Mouse (Mus musculus): ENCODE measurements around the gene Helt. TPM values are rescaled to one million over a fixed set of nuclear protein-coding genes. Genes with fewer than 3 reads are reported as not detected.
"Not testable (repeated sequence)": the region's sequence is repeated elsewhere in the genome, so short reads cannot be mapped to it uniquely, and the experiment has no call there.

Gene Helt
- polyA plus RNA-seq, 1 experiment from 2014 or later = 11.1 TPM

DNA sequence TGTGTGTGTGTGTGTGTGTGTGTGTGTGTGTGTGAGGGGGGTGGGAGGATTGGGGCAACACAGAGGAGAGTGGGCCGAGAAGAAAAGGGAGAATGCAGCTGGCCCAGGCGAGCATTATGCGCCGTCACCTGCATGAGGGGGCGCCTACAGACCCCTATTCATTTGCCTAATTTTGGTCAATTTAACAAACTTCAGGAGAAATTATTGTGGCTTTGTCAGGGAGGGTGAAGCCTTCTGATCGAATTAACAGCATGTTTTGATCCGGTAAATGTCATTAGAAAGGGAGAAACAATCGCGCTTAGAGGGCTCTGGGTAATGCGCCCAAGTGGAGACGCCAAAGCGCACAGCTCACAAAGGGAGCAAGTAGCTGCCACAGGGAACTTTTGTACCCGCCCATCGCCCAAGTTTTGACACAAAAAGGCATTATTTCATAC lies 647 bp upstream of the Helt start:
- peaks cover 95% of the 10 kb centered on the region for H3K27me3 ChIP-seq
- ATAC-seq (ENCODE audit: low FRiP score) = peak; percentile 75
- no peak overlapping the region for H3K27ac ChIP-seq
- no peaks in the 10 kb centered on the region for H3K9me3 ChIP-seq
- no peak overlapping the region for H3K9ac ChIP-seq
- WGBS = under 1% methylated on average over 14 of the region's 14 CpGs
- peaks cover 57% of the 10 kb centered on the region for H3K4me1 ChIP-seq
- peak overlapping the region; percentile 34; the same call in 1 of the 2 replicates for H3K4me3 ChIP-seq (replicated peaks)
- H3K36me3 ChIP-seq (replicated peaks) = no peaks in the 10 kb centered on the region
- H3K4me2 ChIP-seq = peak overlapping the region; percentile 58

DNA sequence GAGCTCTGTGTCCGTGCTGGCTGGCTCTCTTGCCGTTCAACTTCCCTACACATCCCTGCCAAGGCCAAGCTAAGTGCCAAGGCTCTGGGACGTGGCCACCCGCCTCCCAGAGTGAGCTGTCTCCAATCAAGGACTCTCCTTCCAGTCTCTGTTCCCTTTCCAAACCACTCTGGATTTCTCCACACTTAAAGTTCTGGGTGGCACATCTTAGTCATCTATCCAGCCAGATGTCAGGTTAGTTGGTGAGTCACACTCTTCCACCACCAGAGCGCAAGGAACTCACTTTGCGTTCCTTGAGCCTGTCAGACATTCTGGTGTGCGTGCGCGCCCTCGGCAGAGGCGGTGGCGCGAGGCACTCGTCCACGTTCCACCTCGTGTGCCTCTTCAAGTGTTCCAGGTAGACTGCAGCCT lies 725 bp downstream of the Helt start:
- H3K9me3 ChIP-seq = no peaks in the 10 kb centered on the region
- peak overlapping the region; percentile 58 for H3K4me2 ChIP-seq
- peak overlapping the region; percentile 34 for H3K4me3 ChIP-seq (replicated peaks)
- ATAC-seq (ENCODE audit: low FRiP score) = no peak
- H3K27ac ChIP-seq = no peak overlapping the region
- no peaks in the 10 kb centered on the region for H3K36me3 ChIP-seq (replicated peaks)
- H3K4me1 ChIP-seq = peaks cover 64% of the 10 kb centered on the region
- H3K9ac ChIP-seq = no peak overlapping the region
- H3K27me3 ChIP-seq = peaks cover 89% of the 10 kb centered on the region
- whole genome bisulfite sequencing = under 1% methylated on average over 16 of the region's 16 CpGs

DNA sequence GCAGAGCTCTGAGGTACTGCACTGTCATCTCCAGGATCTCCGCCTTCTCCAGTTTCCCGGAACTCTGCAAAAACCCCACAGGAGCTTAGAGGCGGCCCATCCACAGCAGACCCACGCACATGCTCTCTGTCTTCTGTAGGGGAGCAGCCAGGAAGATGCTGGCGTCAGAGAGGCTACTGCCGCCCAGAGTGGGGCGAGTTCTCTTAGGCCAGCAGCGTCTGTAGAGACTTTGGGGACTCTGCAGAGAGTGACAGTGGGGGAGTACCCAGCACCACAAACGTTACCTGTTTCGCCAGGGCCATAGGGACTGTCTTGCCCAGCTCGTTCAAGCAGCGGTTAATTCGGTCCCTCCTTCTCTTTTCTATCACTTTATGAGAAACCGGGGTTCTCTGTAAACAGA lies 1.3 kb downstream of the Helt start:
- H3K27ac ChIP-seq = no peak overlapping the region
- H3K4me3 ChIP-seq (replicated peaks) = peak overlapping the region; percentile 34
- no peak for ATAC-seq (ENCODE audit: low FRiP score)
- no peaks in the 10 kb centered on the region for H3K36me3 ChIP-seq (replicated peaks)
- WGBS = 2% methylated on average over 14 of the region's 14 CpGs
- H3K27me3 ChIP-seq = peaks cover 89% of the 10 kb centered on the region
- H3K9me3 ChIP-seq = no peaks in the 10 kb centered on the region
- no peak overlapping the region; the same call in 1 of the 2 replicates for H3K9ac ChIP-seq
- H3K4me2 ChIP-seq = peak overlapping the region; percentile 58
- peaks cover 66% of the 10 kb centered on the region for H3K4me1 ChIP-seq

DNA sequence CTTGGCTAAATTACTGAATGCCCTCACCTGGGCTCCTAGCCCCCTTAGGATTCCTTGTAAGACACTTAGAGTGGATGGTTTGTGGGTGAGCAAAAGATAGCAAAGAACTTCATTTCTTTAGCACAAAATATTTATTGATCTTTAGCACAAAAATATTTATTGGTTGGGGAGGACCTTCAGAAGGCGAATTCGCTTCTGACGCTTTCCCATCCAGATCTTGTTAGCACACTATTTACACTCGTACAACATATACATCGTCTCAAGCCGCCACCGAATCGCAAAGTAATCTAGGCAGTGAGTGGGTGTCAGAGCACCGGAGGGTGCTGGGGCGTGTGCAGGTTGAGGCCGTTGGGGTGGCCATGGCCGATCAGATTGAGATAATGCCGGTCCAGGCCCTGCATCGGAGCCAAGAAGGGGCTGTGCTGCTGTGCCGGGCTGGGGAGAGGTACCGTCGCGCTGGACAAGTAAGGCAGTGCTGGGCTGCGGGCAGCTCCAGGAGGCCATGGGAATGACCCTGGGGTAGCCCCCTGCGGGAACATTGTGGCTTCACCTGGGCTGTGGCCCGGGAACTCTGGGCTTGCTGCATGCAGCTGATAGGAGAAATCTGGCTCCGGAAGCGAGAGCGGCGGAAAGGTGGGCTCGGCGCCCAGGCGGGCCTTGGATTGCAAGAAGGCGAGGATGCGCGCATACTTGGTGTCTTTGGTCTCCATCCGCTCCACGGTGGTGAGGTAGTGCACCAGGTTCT lies 2.4 kb downstream of the Helt start:
- WGBS = 2% methylated on average over 33 of the region's 33 CpGs
- peaks cover 66% of the 10 kb centered on the region for H3K4me1 ChIP-seq
- H3K36me3 ChIP-seq (replicated peaks) = no peaks in the 10 kb centered on the region
- no peak for ATAC-seq (ENCODE audit: low FRiP score)
- no peak overlapping the region for H3K27ac ChIP-seq
- peaks cover 83% of the 10 kb centered on the region for H3K27me3 ChIP-seq
- H3K4me2 ChIP-seq = peak overlapping the region; percentile 58
- peak overlapping the region; percentile 34 for H3K4me3 ChIP-seq (replicated peaks)
- 0 out of 2 replicates have a peak overlapping the region, but pooled peaks have one; percentile 12 for H3K9ac ChIP-seq
- H3K9me3 ChIP-seq = no peaks in the 10 kb centered on the region

DNA sequence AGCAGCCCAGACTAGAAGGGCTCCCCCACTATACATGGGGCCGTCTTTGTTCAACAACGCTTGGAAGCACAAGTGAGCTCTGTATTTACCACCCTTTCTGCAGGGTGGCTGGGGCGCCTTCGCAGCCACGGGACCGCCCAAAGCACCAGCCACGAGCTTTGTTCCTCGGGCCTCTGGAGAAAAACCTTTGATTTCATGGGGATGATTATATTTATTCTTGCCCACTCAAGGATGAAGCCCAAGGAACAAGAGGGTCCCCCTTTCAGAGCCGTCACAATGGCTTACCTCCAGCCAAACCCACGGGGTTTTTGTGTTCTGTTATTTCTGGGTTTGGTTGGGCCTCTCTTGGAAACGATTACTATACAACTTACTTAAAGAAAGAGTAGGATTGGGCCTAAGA lies 5.2 kb downstream of the Helt start:
- peak; percentile 79 for ATAC-seq (ENCODE audit: low FRiP score)
- no peak overlapping the region for H3K4me3 ChIP-seq (replicated peaks)
- H3K4me1 ChIP-seq = peaks cover 43% of the 10 kb centered on the region
- H3K27ac ChIP-seq = no peak overlapping the region
- H3K27me3 ChIP-seq = peaks cover 54% of the 10 kb centered on the region
- H3K9me3 ChIP-seq = no peaks in the 10 kb centered on the region
- no peak overlapping the region for H3K4me2 ChIP-seq
- no peak overlapping the region for H3K9ac ChIP-seq
- WGBS = 7% methylated on average over 11 of the region's 11 CpGs
- H3K36me3 ChIP-seq (replicated peaks) = no peaks in the 10 kb centered on the region

DNA sequence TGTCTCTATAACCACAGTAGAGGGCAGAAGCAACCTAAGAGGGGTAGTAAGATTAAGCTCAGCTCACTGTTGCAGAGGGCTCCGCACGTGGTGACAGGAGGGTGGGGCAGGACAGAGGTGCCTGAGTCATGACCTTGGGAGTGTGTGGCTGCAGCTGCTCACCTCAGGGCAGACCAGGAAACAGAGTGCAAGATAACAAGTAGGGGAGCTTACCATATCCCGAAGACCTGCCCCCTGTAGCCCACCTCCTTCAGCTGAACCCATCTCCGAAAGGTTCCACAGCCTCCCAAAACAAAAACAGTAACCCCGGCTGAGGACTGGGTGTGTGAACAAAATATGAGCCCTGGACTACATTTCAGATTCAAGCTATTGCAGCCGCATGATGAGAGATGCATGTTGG lies 6.5 kb downstream of the Helt start:
- Histone ChIP-seq H3K27ac (no peak overlapping the region), H3K4me1 (peaks cover 31% of the 10 kb centered on the region), H3K27me3 (peaks cover 42% of the 10 kb centered on the region)

DNA sequence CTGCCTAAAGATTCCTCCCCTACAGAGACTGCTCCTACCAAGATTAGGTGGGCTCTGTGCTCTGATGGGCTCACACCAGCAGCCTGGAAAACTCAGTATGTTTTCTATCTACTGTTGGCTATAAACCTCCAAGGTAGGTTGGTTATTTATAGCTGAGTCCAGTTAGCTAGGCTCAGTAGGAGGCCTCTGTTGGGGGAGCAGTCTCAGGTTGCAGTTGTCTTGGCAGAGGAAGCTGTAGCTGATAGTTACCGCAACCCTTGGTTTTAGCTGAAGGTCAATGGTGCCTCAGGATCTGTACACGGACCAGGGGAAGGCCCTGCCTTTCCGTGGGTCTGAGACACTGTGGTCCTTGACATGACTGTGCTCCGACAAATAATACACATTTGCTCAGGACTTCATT lies 8.5 kb downstream of the Helt start:
- no peak for ATAC-seq (ENCODE audit: low FRiP score)
- peaks cover 21% of the 10 kb centered on the region for H3K27me3 ChIP-seq
- no peak overlapping the region for H3K4me3 ChIP-seq (replicated peaks)
- H3K27ac ChIP-seq = no peak overlapping the region
- 93% methylated on average over 4 of the region's 4 CpGs for WGBS
- H3K4me1 ChIP-seq = peaks cover 14% of the 10 kb centered on the region
- H3K4me2 ChIP-seq = no peak overlapping the region
- no peak overlapping the region for H3K9ac ChIP-seq
- no peaks in the 10 kb centered on the region for H3K9me3 ChIP-seq
- no peaks in the 10 kb centered on the region for H3K36me3 ChIP-seq (replicated peaks)

More for the DNA sequence above, 6.5 kb downstream of the Helt start:
- 88% methylated on average over 6 of the region's 6 CpGs for WGBS
- Histone ChIP-seq H3K4me2 (no peak overlapping the region), H3K9me3 (no peaks in the 10 kb centered on the region), H3K36me3 (replicated peaks) (no peaks in the 10 kb centered on the region), H3K9ac (no peak overlapping the region), H3K4me3 (replicated peaks) (no peak overlapping the region)
- ATAC-seq (ENCODE audit: low FRiP score) = no peak

DNA sequence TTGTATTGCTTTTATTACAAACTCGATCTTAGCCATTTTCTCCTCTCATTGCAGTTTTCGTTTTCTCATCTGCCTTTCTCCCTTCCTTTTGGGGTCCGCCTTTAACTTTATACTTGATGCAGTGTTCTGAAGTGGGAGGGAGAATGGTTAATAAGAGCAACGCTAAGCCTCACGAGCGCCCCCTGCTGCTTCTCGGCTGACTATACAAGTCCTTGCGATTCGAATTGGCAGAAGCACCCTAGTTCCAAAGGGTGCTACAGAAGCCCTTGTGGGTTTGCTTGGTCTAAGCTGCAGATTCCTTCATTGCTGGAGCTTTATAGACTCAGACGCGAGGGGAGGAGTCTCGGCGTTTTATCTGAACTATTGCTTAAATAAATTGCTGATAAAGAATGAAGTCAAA lies 12.9 kb downstream of the Helt start:
- 11% methylated on average over 13 of the region's 13 CpGs for WGBS

DNA sequence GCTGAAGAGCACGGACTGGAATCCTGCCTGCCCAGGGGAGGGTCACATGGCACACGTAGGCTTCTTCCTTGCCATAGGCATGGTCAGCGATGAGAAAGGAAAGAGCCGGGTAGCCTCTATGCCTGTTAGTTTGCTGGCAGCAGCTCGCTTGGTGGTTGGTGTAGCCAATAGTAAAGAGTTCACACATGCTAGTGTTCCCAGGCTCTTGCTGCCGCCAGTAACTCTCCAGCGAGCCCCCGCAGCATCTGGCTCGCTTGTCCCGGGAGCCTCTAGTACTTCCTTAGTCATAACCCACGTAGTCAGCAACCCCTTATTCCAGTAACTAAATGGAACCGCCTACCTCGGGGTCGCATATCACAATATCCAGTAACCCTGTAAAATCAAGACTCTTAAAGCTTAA lies 17.5 kb downstream of the Helt start:
- no peak for ATAC-seq (ENCODE audit: low FRiP score)
- H3K27me3 ChIP-seq = peaks cover 9% of the 10 kb centered on the region

More for the DNA sequence above, 12.9 kb downstream of the Helt start:
- Histone ChIP-seq H3K9ac (no peak overlapping the region), H3K4me2 (no peak overlapping the region), H3K9me3 (no peaks in the 10 kb centered on the region), H3K4me1 (no peaks in the 10 kb centered on the region), H3K27me3 (peaks cover 5% of the 10 kb centered on the region), H3K36me3 (replicated peaks) (no peaks in the 10 kb centered on the region), H3K27ac (no peak overlapping the region), H3K4me3 (replicated peaks) (no peak overlapping the region)
- ATAC-seq (ENCODE audit: low FRiP score) = no peak

DNA sequence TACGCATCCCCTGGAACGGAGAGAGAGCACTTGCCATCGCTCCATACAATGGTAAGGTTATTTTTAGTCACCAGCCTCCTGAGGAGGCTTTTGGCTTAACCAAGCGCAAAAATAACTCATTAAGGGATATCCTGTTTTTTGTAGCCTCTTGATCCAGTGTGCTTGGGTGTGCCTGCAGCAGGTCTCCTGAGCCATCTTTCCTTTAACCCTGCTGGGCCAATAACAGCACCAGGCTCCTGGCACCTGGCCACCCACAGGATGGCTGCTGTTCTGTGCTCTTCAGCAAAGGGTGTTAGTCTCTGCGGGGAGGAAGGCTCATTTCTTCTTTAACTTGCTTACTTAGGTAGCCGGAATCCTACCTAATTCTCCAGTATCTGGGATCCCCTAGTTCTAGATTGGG lies 23.7 kb downstream of the Helt start:
- H3K36me3 ChIP-seq (replicated peaks) = no peaks in the 10 kb centered on the region
- no peak for ATAC-seq (ENCODE audit: low FRiP score)
- WGBS = 27% methylated on average over 6 of the region's 6 CpGs
- H3K27ac ChIP-seq = no peak overlapping the region
- H3K27me3 ChIP-seq = no peaks in the 10 kb centered on the region
- no peak overlapping the region for H3K9ac ChIP-seq
- H3K4me3 ChIP-seq (replicated peaks) = no peak overlapping the region
- no peak overlapping the region for H3K4me2 ChIP-seq
- H3K4me1 ChIP-seq = peaks cover 22% of the 10 kb centered on the region
- no peaks in the 10 kb centered on the region for H3K9me3 ChIP-seq

More for the DNA sequence above, 17.5 kb downstream of the Helt start:
- H3K9me3 ChIP-seq = no peaks in the 10 kb centered on the region
- H3K9ac ChIP-seq = no peak overlapping the region
- no peak overlapping the region for H3K4me2 ChIP-seq
- H3K4me1 ChIP-seq = no peaks in the 10 kb centered on the region
- H3K27ac ChIP-seq = no peak overlapping the region
- 89% methylated on average over 14 of the region's 14 CpGs for WGBS
- H3K36me3 ChIP-seq (replicated peaks) = no peaks in the 10 kb centered on the region
- no peak overlapping the region for H3K4me3 ChIP-seq (replicated peaks)

DNA sequence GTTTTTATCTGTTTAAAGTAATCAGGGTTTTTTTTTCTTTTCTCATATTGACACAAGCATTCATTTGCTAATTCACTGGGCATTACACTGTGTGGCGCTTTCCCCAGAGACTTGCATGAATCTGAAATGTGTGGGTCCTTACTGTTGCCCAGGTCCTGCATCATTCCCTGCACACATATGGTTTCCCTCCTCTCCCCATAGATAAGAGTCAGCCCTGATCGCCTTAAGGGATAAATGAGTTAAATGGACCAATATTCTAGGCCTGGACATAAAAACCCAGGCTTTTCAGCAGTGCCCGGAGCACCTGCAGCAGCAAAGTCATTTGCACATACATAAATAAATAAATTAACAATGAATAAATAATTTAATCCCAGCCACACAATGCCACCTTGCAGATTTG lies 24.3 kb downstream of the Helt start:
- H3K4me2 ChIP-seq = no peak overlapping the region
- no peaks in the 10 kb centered on the region for H3K27me3 ChIP-seq
- H3K27ac ChIP-seq = no peak overlapping the region
- no peaks in the 10 kb centered on the region for H3K36me3 ChIP-seq (replicated peaks)
- H3K4me1 ChIP-seq = peaks cover 22% of the 10 kb centered on the region
- H3K4me3 ChIP-seq (replicated peaks) = no peak overlapping the region
- WGBS = 23% methylated on average over 3 of the region's 3 CpGs
- no peak for ATAC-seq (ENCODE audit: low FRiP score)
- H3K9ac ChIP-seq = no peak overlapping the region
- no peaks in the 10 kb centered on the region for H3K9me3 ChIP-seq

DNA sequence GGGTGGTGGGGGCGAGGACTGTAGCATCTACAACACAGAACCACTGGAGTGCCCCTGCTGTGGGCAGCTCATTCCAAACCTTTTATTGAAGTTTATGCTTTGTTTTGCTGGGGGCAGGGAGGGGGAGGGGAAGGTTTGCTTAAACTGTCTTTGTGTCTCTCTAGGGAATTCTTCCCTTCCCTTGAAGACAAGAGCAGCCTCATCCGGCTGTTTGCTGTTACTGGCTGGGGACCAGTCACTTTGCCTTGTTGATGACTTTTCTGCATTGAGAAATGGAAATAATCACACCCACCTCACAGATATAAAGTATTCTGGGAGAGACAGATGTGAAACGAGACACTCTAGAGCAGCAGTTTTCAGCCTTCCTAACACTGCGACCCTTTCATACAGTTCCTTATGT lies 27.7 kb downstream of the Helt start:
- Histone ChIP-seq H3K9ac (no peak overlapping the region), H3K36me3 (replicated peaks) (no peaks in the 10 kb centered on the region), H3K4me3 (replicated peaks) (no peak overlapping the region), H3K27ac (no peak overlapping the region), H3K4me2 (no peak overlapping the region), H3K9me3 (no peaks in the 10 kb centered on the region), H3K27me3 (no peaks in the 10 kb centered on the region), H3K4me1 (peaks cover 22% of the 10 kb centered on the region)
- WGBS = 45% methylated on average over 4 of the region's 4 CpGs
- ATAC-seq (ENCODE audit: low FRiP score) = no peak

DNA sequence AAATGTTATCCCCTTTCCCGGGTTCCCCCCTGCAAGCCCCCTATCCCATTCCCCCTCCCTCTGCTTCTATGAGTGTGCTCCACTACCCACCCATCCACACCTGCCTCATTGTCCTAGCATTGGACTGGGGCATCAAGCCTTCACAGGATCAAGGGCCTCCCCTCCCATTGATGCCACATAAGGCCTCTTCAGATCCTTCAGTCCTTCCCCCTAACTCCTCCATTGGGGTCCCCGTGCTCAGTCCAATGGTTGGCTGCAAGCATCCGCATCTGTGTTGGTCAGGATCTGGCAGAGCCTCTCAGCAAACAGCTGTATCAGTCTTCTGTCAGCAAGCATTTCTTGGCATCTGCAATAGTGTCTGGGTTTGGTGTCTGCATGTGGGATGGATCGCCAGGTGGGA lies 30.3 kb downstream of the Helt start:
- WGBS = 89% methylated on average over 4 of the region's 4 CpGs
- not testable (repeated sequence) for H3K4me3 ChIP-seq (replicated peaks); H3K27ac ChIP-seq; H3K36me3 ChIP-seq (replicated peaks); H3K27me3 ChIP-seq; H3K4me2 ChIP-seq; H3K9me3 ChIP-seq; ATAC-seq (ENCODE audit: low FRiP score); H3K9ac ChIP-seq
- H3K4me1 ChIP-seq = peaks cover 12% of the 10 kb centered on the region
